Mouse (Mus musculus): Measurements from ENCODE around the gene Chn2. TPM values are rescaled to one million over a fixed set of nuclear protein-coding genes. Genes with fewer than 3 reads are reported as not detected.

Gene Chn2
- polyA plus RNA-seq, 1 experiment from 2014 or later: 7.6 TPM

GRCm38 (mm10) chr6:54056548-54057532 lies 17.5 kb downstream of the Chn2 start:
- no peaks in the 10 kb centered on the region for H3K27me3 ChIP-seq (replicated peaks)
- ATAC-seq (ENCODE audit: insufficient number of reproducible peaks, low FRiP score): no peak

GRCm38 (mm10) chr6:54057661-54058060 lies 18.3 kb downstream of the Chn2 start:
- H3K27me3 ChIP-seq (replicated peaks): no peaks in the 10 kb centered on the region
- no peak overlapping the region for H3K4me2 ChIP-seq
- H3K4me3 ChIP-seq: no peak overlapping the region
- peaks cover 16% of the 10 kb centered on the region for H3K4me1 ChIP-seq (replicated peaks)
- H3K9ac ChIP-seq: no peak overlapping the region
- H3K27ac ChIP-seq (ENCODE audit: poor library complexity, severe bottlenecking): no peak overlapping the region
- H3K36me3 ChIP-seq: no peaks in the 10 kb centered on the region
- no peaks in the 10 kb centered on the region for H3K9me3 ChIP-seq (replicated peaks)
- 76% methylated on average over 10 of the region's 10 CpGs for WGBS
- no peak for ATAC-seq (ENCODE audit: insufficient number of reproducible peaks, low FRiP score)

More at GRCm38 (mm10) chr6:54056548-54057532, 17.5 kb downstream of the Chn2 start:
- 72% methylated on average over 18 of the region's 18 CpGs for WGBS
- no peak overlapping the region for H3K4me2 ChIP-seq
- H3K9ac ChIP-seq: no peak overlapping the region
- peaks cover 11% of the 10 kb centered on the region for H3K4me1 ChIP-seq (replicated peaks)
- H3K27ac ChIP-seq (ENCODE audit: poor library complexity, severe bottlenecking): no peak overlapping the region
- no peak overlapping the region for H3K4me3 ChIP-seq
- no peaks in the 10 kb centered on the region for H3K9me3 ChIP-seq (replicated peaks)
- H3K36me3 ChIP-seq: no peaks in the 10 kb centered on the region

DNA sequence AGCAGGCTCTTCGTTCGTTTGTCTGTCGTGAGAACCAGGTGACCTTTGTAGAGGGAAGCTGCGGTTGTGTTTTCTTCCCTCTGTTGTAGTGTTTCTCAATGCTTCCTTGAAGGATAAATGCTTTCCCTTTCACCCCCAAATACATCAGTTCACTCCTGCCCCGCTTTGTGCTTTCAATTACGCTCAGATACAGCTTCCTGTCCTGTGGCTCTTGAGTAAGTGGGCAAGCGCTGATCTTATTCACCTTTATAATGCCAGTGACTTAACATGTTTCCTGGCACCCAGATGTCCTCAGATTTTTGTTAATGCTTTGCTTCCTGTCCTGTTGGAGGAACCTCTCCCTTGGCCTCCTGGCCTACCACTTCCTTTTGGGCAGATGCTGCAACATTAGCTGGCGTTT lies 19.5 kb downstream of the Chn2 start:
- Histone ChIP-seq H3K4me3 (no peak overlapping the region), H3K27ac (ENCODE audit: poor library complexity, severe bottlenecking) (no peak overlapping the region), H3K36me3 (no peaks in the 10 kb centered on the region), H3K4me2 (no peak overlapping the region), H3K9me3 (replicated peaks) (no peaks in the 10 kb centered on the region), H3K4me1 (replicated peaks) (peaks cover 22% of the 10 kb centered on the region), H3K9ac (no peak overlapping the region), H3K27me3 (replicated peaks) (no peaks in the 10 kb centered on the region)
- no peak for ATAC-seq (ENCODE audit: insufficient number of reproducible peaks, low FRiP score)
- 69% methylated on average over 8 of the region's 8 CpGs for WGBS

DNA sequence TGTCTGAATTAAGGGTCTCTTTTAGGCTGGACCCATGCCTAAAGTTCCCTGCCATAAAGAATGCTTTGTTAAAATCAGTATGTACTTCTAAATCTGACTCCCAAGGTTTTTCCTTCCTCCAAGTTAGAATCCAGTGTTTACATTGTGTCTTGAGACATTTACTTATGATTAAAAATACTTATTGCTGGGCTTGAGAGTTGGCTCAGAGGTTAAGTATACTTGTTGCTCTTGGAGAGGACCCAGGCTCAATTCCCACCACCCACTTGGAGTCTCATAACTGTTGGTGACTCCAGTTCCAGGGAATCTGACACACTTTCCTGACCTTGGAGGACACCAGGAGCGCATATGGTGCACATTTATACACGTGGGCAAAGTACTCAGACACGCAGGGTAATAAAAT lies 20.9 kb downstream of the Chn2 start:
- H3K9me3 ChIP-seq (replicated peaks): no peaks in the 10 kb centered on the region
- H3K4me2 ChIP-seq: no peak overlapping the region
- no peaks in the 10 kb centered on the region for H3K27me3 ChIP-seq (replicated peaks)
- H3K36me3 ChIP-seq: no peaks in the 10 kb centered on the region
- peaks cover 22% of the 10 kb centered on the region for H3K4me1 ChIP-seq (replicated peaks)
- no peak overlapping the region for H3K4me3 ChIP-seq
- no peak overlapping the region for H3K9ac ChIP-seq
- ATAC-seq (ENCODE audit: insufficient number of reproducible peaks, low FRiP score): no peak
- 76% methylated on average over 3 of the region's 3 CpGs for WGBS
- no peak overlapping the region for H3K27ac ChIP-seq (ENCODE audit: poor library complexity, severe bottlenecking)

- no peak overlapping the region for H3K9ac ChIP-seq
- peaks cover 22% of the 10 kb centered on the region for H3K4me1 ChIP-seq (replicated peaks)
- H3K9me3 ChIP-seq (replicated peaks): no peaks in the 10 kb centered on the region
- H3K27ac ChIP-seq (ENCODE audit: poor library complexity, severe bottlenecking): no peak overlapping the region
- H3K27me3 ChIP-seq (replicated peaks): no peaks in the 10 kb centered on the region
- WGBS: 45% methylated on average over 9 of the region's 9 CpGs
- no peak overlapping the region for H3K4me2 ChIP-seq
- no peak overlapping the region for H3K4me3 ChIP-seq
- ATAC-seq (ENCODE audit: insufficient number of reproducible peaks, low FRiP score): no peak
- no peaks in the 10 kb centered on the region for H3K36me3 ChIP-seq
Observed at GRCm38 (mm10) chr6:54061375-54061774, 22.0 kb downstream of the Chn2 start.

- no peaks in the 10 kb centered on the region for H3K27me3 ChIP-seq (replicated peaks)
Observed at GRCm38 (mm10) chr6:54063878-54064277, 24.5 kb downstream of the Chn2 start.

DNA sequence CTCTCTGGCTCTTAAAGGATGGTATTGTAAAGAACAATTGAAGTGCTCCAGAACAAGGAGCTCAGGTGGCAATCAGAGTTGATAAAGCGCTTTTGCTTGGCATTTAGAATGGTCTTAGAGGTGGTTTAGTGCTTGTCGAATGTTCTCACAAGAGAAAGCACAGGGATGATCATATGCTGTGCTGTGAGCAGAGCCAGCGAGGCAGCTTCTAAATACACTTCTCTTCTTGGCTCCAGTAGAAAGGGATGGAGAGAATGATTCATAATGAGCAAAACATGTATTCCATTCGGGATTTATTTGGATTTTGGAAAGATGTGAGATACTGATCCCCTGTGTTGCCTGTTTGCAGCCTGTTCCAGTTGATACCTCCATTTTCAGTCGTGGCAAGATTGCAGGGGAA lies 28.0 kb downstream of the Chn2 start:
- Histone ChIP-seq H3K4me1 (replicated peaks) (peaks cover 26% of the 10 kb centered on the region), H3K4me2 (no peak overlapping the region), H3K4me3 (no peak overlapping the region), H3K36me3 (no peaks in the 10 kb centered on the region), H3K9ac (no peak overlapping the region), H3K9me3 (replicated peaks) (no peaks in the 10 kb centered on the region), H3K27ac (ENCODE audit: poor library complexity, severe bottlenecking) (no peak overlapping the region), H3K27me3 (replicated peaks) (no peaks in the 10 kb centered on the region)
- ATAC-seq (ENCODE audit: insufficient number of reproducible peaks, low FRiP score): no peak
- 67% methylated on average over 5 of the region's 5 CpGs for WGBS

More at GRCm38 (mm10) chr6:54063878-54064277, 24.5 kb downstream of the Chn2 start:
- Histone ChIP-seq H3K9me3 (replicated peaks) (no peaks in the 10 kb centered on the region), H3K36me3 (no peaks in the 10 kb centered on the region), H3K4me3 (no peak overlapping the region), H3K4me1 (replicated peaks) (peaks cover 26% of the 10 kb centered on the region), H3K9ac (no peak overlapping the region), H3K4me2 (no peak overlapping the region), H3K27ac (ENCODE audit: poor library complexity, severe bottlenecking) (no peak overlapping the region)
- no peak for ATAC-seq (ENCODE audit: insufficient number of reproducible peaks, low FRiP score)
- whole genome bisulfite sequencing: 75% methylated on average over 6 of the region's 6 CpGs

DNA sequence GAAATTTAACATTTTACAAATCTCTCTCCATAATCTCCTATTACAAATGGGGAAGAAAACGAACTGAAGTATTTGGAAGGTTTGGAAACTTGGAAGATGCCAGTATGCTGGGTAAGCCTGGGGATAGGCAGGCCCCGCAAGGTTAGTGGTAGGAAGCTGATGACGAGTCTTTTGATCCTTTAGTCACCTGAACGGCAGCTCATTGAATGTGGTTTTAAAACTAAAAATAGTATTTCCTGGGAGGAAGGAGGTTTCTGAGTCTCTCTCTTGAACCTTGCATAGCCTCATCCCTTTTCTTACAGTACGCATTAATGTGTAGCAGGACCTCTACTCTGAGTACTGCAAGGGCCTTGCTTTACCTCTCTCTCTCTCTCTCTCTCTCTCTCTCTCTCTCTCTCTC lies 29.5 kb downstream of the Chn2 start:
- no peaks in the 10 kb centered on the region for H3K36me3 ChIP-seq
- no peak overlapping the region for H3K4me3 ChIP-seq
- peaks cover 18% of the 10 kb centered on the region for H3K4me1 ChIP-seq (replicated peaks)
- H3K27ac ChIP-seq (ENCODE audit: poor library complexity, severe bottlenecking): no peak overlapping the region
- 61% methylated on average over 5 of the region's 5 CpGs for WGBS
- ATAC-seq (ENCODE audit: insufficient number of reproducible peaks, low FRiP score): no peak
- H3K9ac ChIP-seq: no peak overlapping the region
- no peaks in the 10 kb centered on the region for H3K9me3 ChIP-seq (replicated peaks)
- H3K4me2 ChIP-seq: no peak overlapping the region
- no peaks in the 10 kb centered on the region for H3K27me3 ChIP-seq (replicated peaks)

GRCm38 (mm10) chr6:54070736-54071135 lies 31.4 kb downstream of the Chn2 start:
- Histone ChIP-seq H3K4me3 (no peak overlapping the region), H3K27me3 (replicated peaks) (no peaks in the 10 kb centered on the region), H3K9me3 (replicated peaks) (no peaks in the 10 kb centered on the region), H3K9ac (no peak overlapping the region), H3K27ac (ENCODE audit: poor library complexity, severe bottlenecking) (no peak overlapping the region), H3K4me2 (no peak overlapping the region), H3K4me1 (replicated peaks) (peaks cover 22% of the 10 kb centered on the region), H3K36me3 (no peaks in the 10 kb centered on the region)
- ATAC-seq (ENCODE audit: insufficient number of reproducible peaks, low FRiP score): no peak
- WGBS: 34% methylated on average over 6 of the region's 6 CpGs

GRCm38 (mm10) chr6:54071478-54071877 lies 32.1 kb downstream of the Chn2 start:
- H3K36me3 ChIP-seq: no peaks in the 10 kb centered on the region
- no peak overlapping the region for H3K27ac ChIP-seq (ENCODE audit: poor library complexity, severe bottlenecking)
- no peak overlapping the region for H3K4me3 ChIP-seq
- peaks cover 22% of the 10 kb centered on the region for H3K4me1 ChIP-seq (replicated peaks)
- H3K4me2 ChIP-seq: no peak overlapping the region
- H3K27me3 ChIP-seq (replicated peaks): no peaks in the 10 kb centered on the region
- H3K9me3 ChIP-seq (replicated peaks): no peaks in the 10 kb centered on the region
- no peak for ATAC-seq (ENCODE audit: insufficient number of reproducible peaks, low FRiP score)
- 70% methylated on average over 4 of the region's 4 CpGs for WGBS
- no peak overlapping the region for H3K9ac ChIP-seq

DNA sequence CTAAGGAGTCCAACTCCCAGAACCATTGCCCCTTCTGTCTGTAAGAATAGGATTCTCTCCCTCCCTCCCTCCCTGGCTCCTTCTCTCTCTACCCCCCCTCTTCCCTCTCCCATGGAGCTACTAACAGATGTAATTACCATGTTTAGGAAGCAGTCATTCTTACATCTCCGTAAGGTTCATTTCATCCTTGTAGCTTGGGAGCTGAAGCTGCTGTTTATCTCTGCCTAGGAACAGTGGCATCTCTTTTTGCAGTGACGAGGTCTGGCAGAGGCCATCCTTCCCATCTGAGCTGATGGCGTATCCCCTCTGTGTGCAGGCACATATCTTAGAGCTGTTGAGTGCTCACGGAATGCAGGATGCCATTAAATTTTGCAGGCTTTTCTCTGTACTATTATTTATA lies 35.1 kb downstream of the Chn2 start:
- H3K4me3 ChIP-seq: no peak overlapping the region
- ATAC-seq (ENCODE audit: insufficient number of reproducible peaks, low FRiP score): no peak
- no peaks in the 10 kb centered on the region for H3K36me3 ChIP-seq
- H3K9ac ChIP-seq: no peak overlapping the region
- no peak overlapping the region for H3K27ac ChIP-seq (ENCODE audit: poor library complexity, severe bottlenecking)
- 44% methylated on average over 4 of the region's 4 CpGs for WGBS
- peaks cover 16% of the 10 kb centered on the region for H3K4me1 ChIP-seq (replicated peaks)
- H3K27me3 ChIP-seq (replicated peaks): no peaks in the 10 kb centered on the region
- H3K4me2 ChIP-seq: no peak overlapping the region
- no peaks in the 10 kb centered on the region for H3K9me3 ChIP-seq (replicated peaks)
